Mouse (Mus musculus) hindbrain, embryonic 15.5 days (tissue): ENCODE data around the gene Rarres1. TPM values are rescaled to one million over a fixed set of nuclear protein-coding genes. Genes with fewer than 3 reads are reported as not detected.

Experiments
- ATAC-seq: fragments of 200-750 bp; cut with Nextera tagmentation; 2 replicates; pipeline ENCODE4 v1.8.0; 2017; ENCODE audit warnings: low read depth, moderate number of reproducible peaks, moderate TSS enrichment; ENCODE audit not compliant: low FRiP score
- H3K27ac ChIP-seq: fragments of 300-500 bp; sonication (generic); replicated peaks from 2 replicates; pipeline ENCODE4 v1.5.1; 2015; ENCODE audit warnings: mild to moderate bottlenecking, inconsistent platforms
- H3K27me3 ChIP-seq: fragments of 300-500 bp; sonication (generic); 2 replicates; pipeline ENCODE4 v1.6.1; 2015; ENCODE audit warnings: control low read depth, inconsistent platforms
- H3K36me3 ChIP-seq: fragments of 300-500 bp; sonication (generic); 2 replicates; pipeline ENCODE4 v1.6.1; 2015; ENCODE audit warnings: control low read depth, inconsistent platforms
- H3K4me1 ChIP-seq: fragments of 300-500 bp; sonication (generic); replicated peaks from 2 replicates; pipeline ENCODE4 v1.6.1; 2015; ENCODE audit warnings: control low read depth, inconsistent platforms
- H3K4me2 ChIP-seq: fragments of 300-500 bp; sonication (generic); 2 replicates; pipeline ENCODE4 v1.6.1; 2015; ENCODE audit warnings: moderate library complexity, mild to moderate bottlenecking, inconsistent platforms
- H3K4me3 ChIP-seq: fragments of 300-500 bp; sonication (generic); 2 replicates; pipeline ENCODE4 v1.5.1; 2015; ENCODE audit warnings: mild to moderate bottlenecking, inconsistent platforms
- H3K9ac ChIP-seq: fragments of 300-500 bp; sonication (generic); 2 replicates; pipeline ENCODE4 v1.6.1; 2015; ENCODE audit warnings: inconsistent platforms
- H3K9me3 ChIP-seq: fragments of 300-500 bp; sonication (generic); 2 replicates; pipeline ENCODE4 v1.6.1; 2016; ENCODE audit warnings: control low read depth, inconsistent platforms
- WGBS: fragments of 180-500 bp; shearing (Covaris S2); methylation state at CpG from one replicate; pipeline ENCODE4 v1.1.7; 2015; 5-methylcytosine and 5-hydroxymethylcytosine counted together
- polyA plus RNA-seq: library from polyadenylated mRNA; unstranded; fragments of >200 nt; fragmentation: Nextera tagmentation; extraction: Ambion mirVana; gene quantifications from 2 replicates; pipeline ENCODE4 v1.2.1, GENCODE M21; 2015

Rarres1 gene
- polyA plus RNA-seq, 1 experiment from 2014 or later: 1.4 TPM

DNA sequence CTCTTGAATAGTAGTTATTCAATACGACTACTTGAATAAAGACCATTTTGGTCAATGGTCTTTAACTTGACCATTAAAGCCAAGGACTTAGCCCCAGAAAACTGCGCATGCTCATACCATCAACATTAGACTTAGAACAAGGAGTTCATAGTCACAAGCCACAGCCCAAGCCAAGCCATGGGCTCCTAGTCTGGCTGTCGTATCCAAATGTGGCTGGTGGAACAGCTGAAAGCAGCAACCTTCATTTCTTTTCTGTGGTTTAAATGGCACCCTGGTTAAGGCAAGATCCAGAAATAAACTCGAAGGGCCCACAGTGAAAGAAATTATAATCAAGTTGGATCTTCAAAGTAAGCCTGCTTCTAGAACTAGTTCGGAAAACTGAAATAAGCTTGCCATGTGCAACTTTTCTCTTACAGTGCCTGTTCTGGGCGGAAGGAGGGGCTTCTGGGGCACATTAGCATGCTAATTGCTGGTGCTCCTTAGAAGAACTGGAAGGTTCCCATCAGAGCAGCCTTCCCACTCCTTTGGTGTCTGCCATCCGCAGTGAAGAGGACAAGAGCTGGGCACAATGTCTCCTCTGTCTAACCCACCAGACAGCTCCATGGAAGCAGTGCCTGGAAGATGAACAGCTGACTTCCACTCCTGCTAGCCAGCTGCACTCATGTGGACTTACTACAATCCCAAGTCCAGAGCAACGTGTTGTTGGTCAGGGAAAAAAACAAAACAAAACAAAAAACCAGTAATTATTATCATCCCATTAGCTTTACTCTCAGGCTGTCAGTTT is 23.0 kb downstream of the Rarres1 start:
- Histone ChIP-seq H3K9me3 (no peaks in the 10 kb centered on the region), H3K4me1 (no peaks in the 10 kb centered on the region), H3K9ac (no peak overlapping the region), H3K4me2 (no peak overlapping the region), H3K4me3 (no peak overlapping the region), H3K27me3 (no peaks in the 10 kb centered on the region), H3K27ac (no peak overlapping the region), H3K36me3 (no peaks in the 10 kb centered on the region)
- 82% methylated on average over 8 of the region's 8 CpGs for WGBS
- peak; percentile 51; the same call in 1 of the 2 replicates for ATAC-seq

GRCm38 (mm10) chr3:67490156-67490555 is 25.2 kb downstream of the Rarres1 start:
- H3K4me3 ChIP-seq: no peak overlapping the region
- H3K9ac ChIP-seq: no peak overlapping the region
- 55% methylated on average over 4 of the region's 4 CpGs for WGBS
- H3K36me3 ChIP-seq: no peaks in the 10 kb centered on the region
- H3K4me1 ChIP-seq: no peaks in the 10 kb centered on the region
- no peak overlapping the region for H3K27ac ChIP-seq
- no peaks in the 10 kb centered on the region for H3K27me3 ChIP-seq
- no peaks in the 10 kb centered on the region for H3K9me3 ChIP-seq
- ATAC-seq: peak; percentile 34; the same call in 1 of the 2 replicates
- no peak overlapping the region for H3K4me2 ChIP-seq

GRCm38 (mm10) chr3:67485233-67485632 is 30.1 kb downstream of the Rarres1 start:
- WGBS: 89% methylated on average over 2 of the region's 2 CpGs
- Histone ChIP-seq H3K4me2 (no peak overlapping the region), H3K9ac (no peak overlapping the region), H3K36me3 (no peaks in the 10 kb centered on the region), H3K9me3 (no peaks in the 10 kb centered on the region), H3K4me3 (no peak overlapping the region), H3K27ac (no peak overlapping the region), H3K27me3 (no peaks in the 10 kb centered on the region), H3K4me1 (no peaks in the 10 kb centered on the region)
- no peak for ATAC-seq

DNA sequence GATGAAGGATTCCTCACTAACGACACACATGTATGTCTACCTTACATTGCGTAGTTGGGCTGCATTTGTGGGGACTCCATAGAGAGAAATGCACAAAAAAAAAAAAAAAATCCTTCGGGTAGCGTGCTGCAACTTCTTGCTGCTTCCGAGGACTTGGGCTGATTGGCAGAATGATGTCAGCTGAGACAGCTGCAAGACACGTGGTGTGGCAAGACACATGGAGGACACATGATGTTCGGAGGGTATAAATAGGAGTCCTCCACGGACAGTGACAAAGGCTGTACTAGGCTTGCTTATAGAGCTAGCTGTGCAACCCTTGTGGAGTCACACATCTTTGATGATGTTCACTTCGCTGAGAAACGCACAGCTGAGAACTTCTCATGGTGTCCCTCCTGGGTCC is 32.9 kb downstream of the Rarres1 start:
- H3K27me3 ChIP-seq: no peaks in the 10 kb centered on the region
- 91% methylated on average over 10 of the region's 10 CpGs for WGBS
- no peaks in the 10 kb centered on the region for H3K9me3 ChIP-seq
- no peak for ATAC-seq
- H3K4me3 ChIP-seq: no peak overlapping the region
- 0 out of 2 replicates have a peak, but pooled peaks cover 3% of the 10 kb centered on the region for H3K36me3 ChIP-seq
- no peaks in the 10 kb centered on the region for H3K4me1 ChIP-seq
- H3K27ac ChIP-seq: no peak overlapping the region
- H3K4me2 ChIP-seq: no peak overlapping the region
- H3K9ac ChIP-seq: no peak overlapping the region

GRCm38 (mm10) chr3:67479806-67480205 is 35.5 kb downstream of the Rarres1 start:
- no peak for ATAC-seq
- H3K4me2 ChIP-seq: no peak overlapping the region
- no peaks in the 10 kb centered on the region for H3K9me3 ChIP-seq
- H3K4me1 ChIP-seq: no peaks in the 10 kb centered on the region
- no peak overlapping the region for H3K27ac ChIP-seq
- no peak overlapping the region for H3K4me3 ChIP-seq
- no peak overlapping the region for H3K9ac ChIP-seq
- no peaks in the 10 kb centered on the region for H3K27me3 ChIP-seq
- peaks cover 18% of the 10 kb centered on the region for H3K36me3 ChIP-seq
- 94% methylated on average over 11 of the region's 11 CpGs for WGBS

- Histone ChIP-seq H3K4me2 (no peak overlapping the region), H3K4me3 (no peak overlapping the region), H3K4me1 (no peaks in the 10 kb centered on the region), H3K9ac (no peak overlapping the region), H3K27me3 (no peaks in the 10 kb centered on the region), H3K9me3 (no peaks in the 10 kb centered on the region), H3K36me3 (peaks cover 34% of the 10 kb centered on the region), H3K27ac (no peak overlapping the region)
- 86% methylated on average over 6 of the region's 6 CpGs for WGBS
- ATAC-seq: no peak
Observed at GRCm38 (mm10) chr3:67473438-67473837, 41.9 kb downstream of the Rarres1 start.

DNA sequence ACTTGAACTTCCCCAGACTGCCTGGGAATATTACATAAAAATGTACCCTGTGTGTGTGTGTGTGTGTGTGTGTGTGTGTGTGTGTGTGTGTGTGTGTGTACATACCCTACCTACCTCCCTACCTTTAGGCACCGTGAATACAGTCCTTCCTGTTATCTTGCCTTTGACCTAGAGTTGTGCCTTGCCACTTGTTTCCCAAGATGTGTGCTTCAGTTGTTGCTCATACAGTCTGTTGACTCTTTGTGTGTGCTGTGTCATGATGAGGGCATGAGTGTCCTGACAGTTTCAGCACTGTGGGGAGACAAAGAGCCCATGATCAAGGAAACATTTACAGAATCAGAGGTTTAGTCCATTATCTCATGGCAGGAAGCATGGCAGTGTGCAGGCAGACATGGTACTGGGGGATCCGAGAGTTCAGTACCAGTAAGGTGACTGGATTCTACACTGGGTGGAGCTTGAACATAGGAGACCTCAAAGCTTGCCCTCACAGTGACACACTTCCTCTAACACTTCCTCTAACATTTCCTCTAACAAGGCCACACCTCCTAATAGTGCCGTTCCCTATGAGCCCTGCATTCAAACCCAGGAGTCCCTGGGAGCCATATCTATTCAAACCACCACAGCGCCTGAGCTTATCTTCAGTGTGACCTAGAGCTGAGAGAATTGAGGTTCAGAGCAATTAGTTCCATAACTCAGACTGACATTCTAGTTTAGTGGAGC is 43.8 kb downstream of the Rarres1 start:
- ATAC-seq: no peak
- no peak overlapping the region for H3K27ac ChIP-seq
- 94% methylated on average over 4 of the region's 4 CpGs for WGBS
- peaks cover 33% of the 10 kb centered on the region for H3K36me3 ChIP-seq
- no peaks in the 10 kb centered on the region for H3K27me3 ChIP-seq
- H3K4me1 ChIP-seq: no peaks in the 10 kb centered on the region
- H3K4me3 ChIP-seq: no peak overlapping the region
- no peaks in the 10 kb centered on the region for H3K9me3 ChIP-seq
- no peak overlapping the region for H3K4me2 ChIP-seq
- H3K9ac ChIP-seq: no peak overlapping the region

DNA sequence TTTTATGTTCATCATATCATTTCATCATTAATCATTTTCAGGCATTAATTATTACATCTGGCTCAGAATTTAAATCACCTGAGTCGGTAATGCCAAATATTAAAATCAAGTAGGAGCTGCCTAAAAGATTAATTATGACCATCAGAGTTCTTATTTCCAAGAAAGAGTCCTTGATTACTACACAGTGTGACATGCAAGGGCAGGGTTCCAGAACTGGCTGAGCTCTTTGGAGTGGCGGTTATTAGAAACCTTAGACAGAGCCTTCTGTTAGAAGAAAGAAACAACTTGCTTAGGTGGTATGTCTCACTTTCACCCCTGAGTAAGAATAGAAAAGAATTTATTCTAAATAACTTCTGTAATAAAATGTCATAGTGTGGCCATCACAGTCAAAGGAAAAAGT is 48.0 kb downstream of the Rarres1 start:
- Histone ChIP-seq H3K4me1 (peaks cover 16% of the 10 kb centered on the region), H3K27ac (no peak overlapping the region), H3K4me3 (no peak overlapping the region), H3K9ac (no peak overlapping the region), H3K27me3 (no peaks in the 10 kb centered on the region), H3K4me2 (no peak overlapping the region), H3K36me3 (peaks cover 14% of the 10 kb centered on the region), H3K9me3 (no peaks in the 10 kb centered on the region)
- WGBS: 88% methylated on average over 2 of the region's 2 CpGs
- no peak for ATAC-seq

DNA sequence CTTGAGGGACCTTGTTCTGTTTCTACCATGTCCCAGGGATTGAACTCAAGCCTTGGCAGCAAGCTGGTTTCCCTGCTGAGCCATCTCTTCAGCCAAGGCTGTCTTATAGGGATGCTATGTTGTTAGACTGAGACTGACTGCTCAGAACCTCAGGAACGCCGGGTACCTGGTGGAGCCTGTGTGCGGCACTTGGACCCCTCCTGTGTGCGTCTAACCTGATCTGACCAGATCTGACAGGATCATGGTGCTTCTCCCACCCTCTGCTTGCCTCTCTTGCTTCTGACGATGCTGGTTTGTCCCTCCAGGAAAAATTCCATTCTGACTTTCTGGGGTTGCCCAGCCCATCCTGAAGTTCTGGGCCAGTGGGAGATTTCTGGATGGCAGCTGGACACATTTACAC is 48.7 kb downstream of the Rarres1 start:
- Histone ChIP-seq H3K4me3 (no peak overlapping the region), H3K36me3 (peaks cover 14% of the 10 kb centered on the region), H3K4me1 (peaks cover 16% of the 10 kb centered on the region), H3K27me3 (no peaks in the 10 kb centered on the region), H3K27ac (no peak overlapping the region), H3K9ac (no peak overlapping the region), H3K9me3 (no peaks in the 10 kb centered on the region), H3K4me2 (no peak overlapping the region)
- 91% methylated on average over 5 of the region's 5 CpGs for WGBS
- ATAC-seq: no peak

DNA sequence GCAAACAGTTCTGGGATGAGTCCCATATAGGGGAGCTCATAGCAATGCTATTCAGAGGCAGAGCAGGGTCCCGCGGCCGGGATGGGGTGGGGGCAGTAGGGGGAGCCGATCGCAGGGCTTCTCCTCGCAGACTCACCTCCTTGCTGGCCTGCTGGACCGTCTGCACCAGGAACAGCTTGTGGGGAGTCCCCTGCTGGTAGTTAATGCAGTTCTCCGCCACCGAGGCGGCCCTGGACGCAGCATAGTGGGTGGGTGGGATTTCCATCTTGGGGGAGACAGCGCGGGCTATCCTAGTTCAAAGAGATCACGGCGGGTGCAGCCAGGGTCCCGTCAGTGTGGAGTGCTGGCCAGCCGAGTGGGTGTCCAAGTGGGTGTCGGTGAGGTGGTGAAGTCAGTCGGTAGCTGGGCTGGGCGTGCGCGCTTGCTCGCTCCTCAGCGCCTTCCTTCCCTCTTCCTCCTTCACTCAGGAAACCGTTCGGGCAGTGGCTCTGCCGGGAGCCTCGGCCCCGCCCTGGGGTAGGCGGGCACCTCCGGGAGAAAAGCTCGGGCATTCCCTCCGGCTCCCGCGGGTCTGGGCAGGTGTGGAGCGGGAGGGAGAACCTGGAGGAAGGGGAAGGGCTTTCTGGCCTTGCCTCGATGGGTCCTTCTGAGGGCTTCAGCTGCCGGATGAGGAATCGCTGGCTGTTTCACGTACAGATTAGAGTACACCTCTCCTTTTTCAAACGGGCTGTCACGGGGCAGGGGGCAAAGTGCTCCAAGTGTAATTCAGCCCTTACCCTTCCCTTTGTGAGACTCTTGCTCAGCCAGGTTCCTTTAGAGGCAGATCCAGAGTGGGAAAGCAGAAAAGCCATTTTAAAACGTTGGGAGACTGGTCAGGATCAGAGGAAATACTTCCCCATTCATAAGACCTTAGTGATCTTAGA is 51.6 kb downstream of the Rarres1 start, which contains the start of gene Lxn:
Gene Lxn, minus strand, starts transcription at position 477 of the 923 bp plus-strand sequence.
- H3K4me3 ChIP-seq: peak within 1 kb of the TSS; percentile 67
- H3K36me3 ChIP-seq: peaks cover 10% of the 10 kb centered on the region; the same call in 1 of the 2 replicates
- peaks cover 16% of the 10 kb centered on the region for H3K4me1 ChIP-seq
- WGBS: 2% methylated on average over 42 of the region's 43 CpGs
- peak within 1 kb of the TSS; percentile 83 for H3K27ac ChIP-seq
- H3K9me3 ChIP-seq: no peaks in the 10 kb centered on the region
- peak within 1 kb of the TSS; percentile 95 for H3K4me2 ChIP-seq
- H3K9ac ChIP-seq: peak within 1 kb of the TSS; percentile 79
- peak; percentile 90 for ATAC-seq
- no peaks in the 10 kb centered on the region for H3K27me3 ChIP-seq

DNA sequence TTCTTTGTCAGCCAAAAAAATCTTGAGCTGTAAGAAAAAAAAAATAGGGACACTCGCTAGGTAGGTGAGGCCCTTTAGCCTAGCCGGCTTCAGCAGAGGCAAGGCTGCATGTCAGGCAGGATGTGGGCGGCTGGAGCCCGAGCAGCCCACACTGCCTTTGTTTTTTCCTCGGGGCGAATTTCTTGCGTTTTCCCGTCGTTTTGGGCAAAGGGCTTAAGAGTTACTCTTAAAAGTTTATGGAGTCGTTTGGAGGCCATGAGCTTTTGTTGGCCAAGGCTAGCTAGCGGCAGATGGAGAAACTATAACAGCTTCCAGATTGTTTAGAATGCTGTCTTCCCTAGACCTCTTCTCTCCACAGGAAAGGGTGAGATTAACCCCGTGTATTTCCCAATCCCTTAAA is 52.3 kb downstream of the Rarres1 start:
- H3K36me3 ChIP-seq: peaks cover 10% of the 10 kb centered on the region
- no peaks in the 10 kb centered on the region for H3K27me3 ChIP-seq
- peaks cover 16% of the 10 kb centered on the region for H3K4me1 ChIP-seq
- H3K9me3 ChIP-seq: no peaks in the 10 kb centered on the region
- H3K27ac ChIP-seq: peak overlapping the region; percentile 83
- no peak for ATAC-seq
- peak overlapping the region; percentile 95 for H3K4me2 ChIP-seq
- 6% methylated on average over 12 of the region's 12 CpGs for WGBS
- H3K9ac ChIP-seq: peak overlapping the region; percentile 79
- peak overlapping the region; percentile 67 for H3K4me3 ChIP-seq
